Mouse (Mus musculus) lung, embryonic 16.5 days (tissue): ENCODE results near the gene Map7. TPM values are rescaled to one million over a fixed set of nuclear protein-coding genes. Genes with fewer than 3 reads are reported as not detected.

Experiments used
- ATAC-seq: fragments of 200-750 bp; cut with Nextera tagmentation; 2 replicates; pipeline ENCODE4 v1.8.0; 2017; ENCODE audit warnings: low read depth, mild to moderate bottlenecking, moderate library complexity
- H3K27ac ChIP-seq: fragments of 300-500 bp; sonication (generic); 2 replicates; pipeline ENCODE4 v1.5.1; 2014; ENCODE audit warnings: mild to moderate bottlenecking, control low read depth, low read length
- H3K27me3 ChIP-seq: fragments of 300-500 bp; sonication (generic); 2 replicates; pipeline ENCODE4 v1.6.1; 2014; ENCODE audit warnings: low read depth, low read length, mixed read lengths; ENCODE audit not compliant: control insufficient read depth, insufficient read depth
- H3K36me3 ChIP-seq: fragments of 300-500 bp; sonication (generic); 2 replicates; pipeline ENCODE4 v1.6.1; 2014; ENCODE audit warnings: low read length; ENCODE audit not compliant: control insufficient read depth, insufficient read depth
- H3K4me1 ChIP-seq: fragments of 300-500 bp; sonication (generic); replicated peaks from 2 replicates; pipeline ENCODE4 v1.6.1; 2014; ENCODE audit warnings: low read length, mixed read lengths; ENCODE audit not compliant: control insufficient read depth, insufficient read depth
- H3K4me2 ChIP-seq: fragments of 300-500 bp; sonication (generic); 2 replicates; pipeline ENCODE4 v1.6.1; 2014; ENCODE audit warnings: low read depth, low read length, control low read depth
- H3K4me3 ChIP-seq: fragments of 300-500 bp; sonication (generic); 2 replicates; pipeline ENCODE4 v1.5.1; 2014; ENCODE audit warnings: mild to moderate bottlenecking, low read length, control low read depth
- H3K9ac ChIP-seq: fragments of 300-500 bp; sonication (generic); 2 replicates; pipeline ENCODE4 v1.6.1; 2014; ENCODE audit warnings: low read length, control low read depth
- H3K9me3 ChIP-seq: fragments of 300-500 bp; sonication (generic); 2 replicates; pipeline ENCODE4 v1.6.1; 2016; ENCODE audit warnings: low read length; ENCODE audit not compliant: control insufficient read depth
- WGBS: fragments of 180-500 bp; shearing (Covaris S2); extraction: QIAGEN DNeasy Blood & Tissue Kit; methylation state at CpG from one replicate; pipeline ENCODE4 v1.1.7; 2014; 5-methylcytosine and 5-hydroxymethylcytosine counted together
- polyA plus RNA-seq: library from polyadenylated mRNA; unstranded; fragments of >200 nt; fragmentation: Nextera tagmentation; extraction: Ambion mirVana; gene quantifications from 2 replicates; pipeline ENCODE4 v1.2.1, GENCODE M21; 2015

The Map7 gene
- polyA plus RNA-seq, 1 experiment from 2014 or later = 14.4 TPM

GRCm38 (mm10) chr10:20310969-20311769, 162.9 kb downstream of the Map7 start:
- Histone ChIP-seq H3K27ac (peak overlapping the region; percentile 100), H3K36me3 (no peaks in the 10 kb centered on the region; the same call in 1 of the 2 replicates), H3K27me3 (no peaks in the 10 kb centered on the region), H3K4me2 (peak overlapping the region; percentile 87), H3K4me3 (peak overlapping the region; percentile 90), H3K9ac (peak overlapping the region; percentile 88), H3K4me1 (peaks cover 7% of the 10 kb centered on the region), H3K9me3 (no peaks in the 10 kb centered on the region)
- ATAC-seq = no peak
- 43% methylated on average over 11 of the region's 11 CpGs for WGBS

- WGBS = under 1% methylated on average over 83 of the region's 84 CpGs
- Histone ChIP-seq H3K4me3 (peak within 1 kb of the TSS; percentile 90), H3K4me1 (peaks cover 7% of the 10 kb centered on the region), H3K9ac (peak within 1 kb of the TSS; percentile 98), H3K4me2 (peak within 1 kb of the TSS; percentile 87), H3K36me3 (no peaks in the 10 kb centered on the region; the same call in 1 of the 2 replicates), H3K27me3 (no peaks in the 10 kb centered on the region), H3K9me3 (no peaks in the 10 kb centered on the region), H3K27ac (peak within 1 kb of the TSS; percentile 100)
- peak; percentile 99 for ATAC-seq
Observed at GRCm38 (mm10) chr10:20311918-20312735, 163.9 kb downstream of the Map7 start, which contains the start of gene Bclaf1. Gene Bclaf1 (plus strand): TSS chr10:20312469.

GRCm38 (mm10) chr10:20312736-20313301, 164.5 kb downstream of the Map7 start:
- peak overlapping the region; percentile 90 for H3K4me3 ChIP-seq
- H3K9ac ChIP-seq = peak overlapping the region; percentile 98
- H3K4me2 ChIP-seq = peak overlapping the region; percentile 74
- no peaks in the 10 kb centered on the region; the same call in 1 of the 2 replicates for H3K36me3 ChIP-seq
- H3K4me1 ChIP-seq = peaks cover 7% of the 10 kb centered on the region
- ATAC-seq = peak; percentile 82
- H3K27ac ChIP-seq = peak overlapping the region; percentile 100
- no peaks in the 10 kb centered on the region for H3K9me3 ChIP-seq
- 0% methylated on average over 50 of the region's 54 CpGs for WGBS
- H3K27me3 ChIP-seq = no peaks in the 10 kb centered on the region

- H3K4me3 ChIP-seq = peak overlapping the region; percentile 90
- H3K4me2 ChIP-seq = peak overlapping the region; percentile 74
- no peaks in the 10 kb centered on the region for H3K27me3 ChIP-seq
- H3K27ac ChIP-seq = no peak overlapping the region
- WGBS = 37% methylated on average over 13 of the region's 13 CpGs
- peak overlapping the region; percentile 98 for H3K9ac ChIP-seq
- peaks cover 7% of the 10 kb centered on the region for H3K4me1 ChIP-seq
- no peak for ATAC-seq
- peaks cover 4% of the 10 kb centered on the region; the same call in 1 of the 2 replicates for H3K36me3 ChIP-seq
- no peaks in the 10 kb centered on the region for H3K9me3 ChIP-seq
Observed at GRCm38 (mm10) chr10:20313447-20313846, 165.2 kb downstream of the Map7 start.

- Histone ChIP-seq H3K27me3 (no peaks in the 10 kb centered on the region), H3K36me3 (peaks cover 7% of the 10 kb centered on the region), H3K4me3 (no peak overlapping the region), H3K4me2 (peak overlapping the region; percentile 34; the same call in 1 of the 2 replicates), H3K9ac (no peak overlapping the region), H3K4me1 (peaks cover 7% of the 10 kb centered on the region), H3K27ac (no peak overlapping the region), H3K9me3 (no peaks in the 10 kb centered on the region)
- 80% methylated on average over 4 of the region's 4 CpGs for WGBS
- no peak for ATAC-seq
Observed at GRCm38 (mm10) chr10:20313941-20314340, 165.7 kb downstream of the Map7 start.

- H3K27me3 ChIP-seq = no peaks in the 10 kb centered on the region
- no peak overlapping the region for H3K4me2 ChIP-seq
- no peaks in the 10 kb centered on the region for H3K9me3 ChIP-seq
- H3K27ac ChIP-seq = no peak overlapping the region
- peaks cover 7% of the 10 kb centered on the region for H3K4me1 ChIP-seq
- WGBS = 49% methylated on average over 2 of the region's 2 CpGs
- H3K36me3 ChIP-seq = peaks cover 13% of the 10 kb centered on the region
- H3K4me3 ChIP-seq = no peak overlapping the region
- no peak for ATAC-seq
- H3K9ac ChIP-seq = no peak overlapping the region
Observed at GRCm38 (mm10) chr10:20314797-20315196, 166.5 kb downstream of the Map7 start.

- Histone ChIP-seq H3K4me3 (no peak overlapping the region), H3K9ac (no peak overlapping the region), H3K27ac (no peak overlapping the region), H3K9me3 (no peaks in the 10 kb centered on the region), H3K27me3 (no peaks in the 10 kb centered on the region), H3K4me2 (no peak overlapping the region), H3K4me1 (peaks cover 7% of the 10 kb centered on the region), H3K36me3 (peaks cover 17% of the 10 kb centered on the region)
- ATAC-seq = no peak
- 80% methylated on average over 5 of the region's 5 CpGs for WGBS
Observed at GRCm38 (mm10) chr10:20317466-20317865, 169.2 kb downstream of the Map7 start.

- no peaks in the 10 kb centered on the region for H3K4me1 ChIP-seq
- H3K4me2 ChIP-seq = no peak overlapping the region
- H3K27ac ChIP-seq = no peak overlapping the region
- no peak overlapping the region for H3K9ac ChIP-seq
- no peaks in the 10 kb centered on the region for H3K9me3 ChIP-seq
- no peak overlapping the region for H3K4me3 ChIP-seq
- H3K36me3 ChIP-seq = peaks cover 31% of the 10 kb centered on the region
- ATAC-seq = no peak
- no peaks in the 10 kb centered on the region for H3K27me3 ChIP-seq
Observed at GRCm38 (mm10) chr10:20326226-20326625, 178.0 kb downstream of the Map7 start.
